Mouse (Mus musculus) heart, postnatal 36 days (tissue): Measurements from ENCODE around the gene Cep112. TPM values are rescaled to one million over a fixed set of nuclear protein-coding genes. Genes with fewer than 3 reads are reported as not detected.
A peak's percentile ranks its signal among the peaks of the same experiment; 100 is the strongest.
"Not testable (repeated sequence)": the region's sequence is repeated elsewhere in the genome, so short reads cannot be mapped to it uniquely, and the experiment has no call there.

Experiments used
- DNase-seq, 2 experiments: peaks; one replicate each; pipeline ENCODE4 v3.0.0; 2021 to 2022
- intact Hi-C: fragments of 180-260 bp; cut with DNase I; formaldehyde crosslinking; loops from one replicate; pipeline ENCODE4 v1.15.1; 2025
- total RNA-seq, 2 experiments: library from RNA; stranded (reverse); gene quantifications; 2 replicates each; pipeline ENCODE4 v1.2.3; 2021

Cep112 gene
- total RNA-seq, 2 experiments from 2014 or later = 10.4 to 14.3 TPM

DNA sequence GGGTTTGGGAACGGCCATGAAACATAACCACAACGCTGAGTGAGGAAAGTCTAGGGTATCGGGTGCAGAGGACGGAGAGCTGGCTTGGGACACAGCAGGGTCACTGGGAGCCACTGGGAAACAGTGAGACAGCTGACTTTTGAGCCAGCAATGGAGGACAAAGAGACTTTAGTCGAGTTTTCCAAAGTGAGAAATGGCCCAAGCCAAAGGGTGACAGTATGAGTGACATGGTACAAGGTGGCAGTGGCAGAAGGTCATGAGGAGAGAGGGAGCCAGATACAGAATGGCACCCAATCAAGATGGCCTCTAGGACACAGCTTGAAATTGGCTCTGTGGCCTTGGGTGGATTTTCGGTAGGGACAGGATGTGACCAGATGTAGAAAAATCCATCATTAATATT is 433.9 kb downstream of the Cep112 start:
- DNase-seq = no peak
- intact Hi-C loops = no loop called here

- intact Hi-C loops = no loop called here
Measured at GRCm38 (mm10) chr11:108862360-108862759, 437.4 kb downstream of the Cep112 start.

GRCm38 (mm10) chr11:108865746-108866145 is 440.8 kb downstream of the Cep112 start:
- no peak for DNase-seq
- intact Hi-C loops = no loop called here

More at GRCm38 (mm10) chr11:108862360-108862759, 437.4 kb downstream of the Cep112 start:
- DNase-seq = no peak

DNA sequence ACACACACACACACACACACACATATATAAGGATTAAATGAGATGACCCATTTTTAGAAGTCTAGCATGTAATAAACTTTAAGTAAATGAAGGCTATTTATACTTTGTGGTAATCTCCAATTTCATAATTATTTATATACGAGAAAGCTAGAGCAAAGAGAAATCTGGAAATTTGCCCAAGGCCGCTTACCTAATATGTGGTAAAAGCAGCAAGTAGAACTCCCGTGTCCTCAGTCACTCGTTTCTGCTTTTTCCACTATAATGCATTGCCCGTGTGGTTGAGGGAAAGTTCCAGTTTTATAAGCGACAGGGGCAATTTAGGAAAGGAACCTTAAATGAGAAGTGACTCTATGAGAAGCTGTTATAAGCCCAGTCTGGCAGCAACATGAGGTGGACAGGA is 442.5 kb downstream of the Cep112 start:
- DNase-seq = no peak
- intact Hi-C loops = no loop called here

- intact Hi-C loops, DNase-seq: not testable (repeated sequence)
Measured at GRCm38 (mm10) chr11:108871284-108871683, 446.3 kb downstream of the Cep112 start.

GRCm38 (mm10) chr11:108871748-108872147 is 446.8 kb downstream of the Cep112 start:
- no peak for DNase-seq
- intact Hi-C loops = no loop called here

GRCm38 (mm10) chr11:108876633-108877205 is 451.7 kb downstream of the Cep112 start:
- DNase-seq = no peak
- intact Hi-C loops = no loop called here

GRCm38 (mm10) chr11:108877520-108877919 is 452.5 kb downstream of the Cep112 start:
- DNase-seq = no peak
- intact Hi-C loops = no loop called here

DNA sequence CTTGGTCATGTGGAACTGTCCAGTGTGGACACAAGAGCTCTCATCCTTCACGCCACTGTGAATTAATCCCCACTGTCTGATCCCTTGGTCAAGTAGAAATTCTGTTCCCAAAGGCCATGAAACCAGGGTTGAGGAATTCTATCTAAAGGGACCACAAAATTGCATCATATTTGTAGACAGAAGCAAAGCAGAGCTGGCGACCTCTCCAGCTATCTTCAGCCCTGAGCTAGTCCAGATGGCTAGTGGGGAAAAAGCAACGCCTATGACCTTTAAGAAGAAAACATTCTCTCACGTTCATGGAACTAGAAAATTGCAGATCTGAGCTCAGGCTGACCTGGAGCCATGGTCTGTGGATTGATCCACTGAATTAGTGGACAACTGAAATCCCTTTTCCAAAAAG is 455.6 kb downstream of the Cep112 start:
- peak; percentile 22 to 25 for DNase-seq
- intact Hi-C loops = no loop called here

DNA sequence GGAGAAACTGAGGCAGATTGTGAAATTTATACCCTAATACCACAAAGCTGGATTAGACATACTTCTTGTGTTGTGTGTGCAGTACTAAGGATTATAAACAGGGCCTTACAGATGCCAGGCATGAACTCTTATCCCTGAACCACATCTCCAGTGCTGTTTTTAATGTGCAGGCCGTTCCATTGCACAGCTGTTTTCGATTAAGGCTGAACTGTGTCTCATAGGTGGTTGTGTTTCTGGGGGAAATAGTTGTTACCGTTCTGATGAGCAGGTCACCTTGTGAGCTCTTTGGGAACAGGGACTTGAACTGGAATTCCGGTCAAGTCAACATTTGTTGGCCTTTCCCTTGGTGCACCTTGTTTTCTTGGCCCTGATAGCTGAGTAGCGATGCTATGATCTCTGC is 456.7 kb downstream of the Cep112 start:
- intact Hi-C loops = no loop called here
- no peak for DNase-seq

GRCm38 (mm10) chr11:108885276-108885896 is 460.4 kb downstream of the Cep112 start:
- no peak for DNase-seq
- intact Hi-C loops = no loop called here

DNA sequence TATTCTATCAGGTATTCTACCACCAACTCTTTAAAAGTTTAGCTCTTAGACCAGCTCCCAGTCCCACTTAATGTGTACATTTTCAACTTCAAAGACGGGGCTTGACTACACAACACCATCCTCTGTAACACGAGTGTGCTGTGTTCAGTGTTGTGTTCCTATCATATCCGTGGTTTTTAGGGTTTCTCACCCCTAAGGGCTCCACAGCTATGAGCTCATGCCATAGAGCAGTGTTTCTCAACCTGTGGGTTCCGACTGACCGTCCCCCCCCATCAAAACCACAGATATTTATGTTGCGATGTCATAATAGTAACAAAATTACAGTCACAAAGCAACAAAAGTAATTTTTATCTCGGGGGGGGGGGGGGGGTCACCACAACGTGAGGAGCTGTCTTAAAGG is 461.1 kb downstream of the Cep112 start:
- DNase-seq = no peak
- intact Hi-C loops = no loop called here

- peak in 1 of 2 experiments; percentile 47 for DNase-seq
Measured at GRCm38 (mm10) chr11:108889121-108889520, 464.1 kb downstream of the Cep112 start.

DNA sequence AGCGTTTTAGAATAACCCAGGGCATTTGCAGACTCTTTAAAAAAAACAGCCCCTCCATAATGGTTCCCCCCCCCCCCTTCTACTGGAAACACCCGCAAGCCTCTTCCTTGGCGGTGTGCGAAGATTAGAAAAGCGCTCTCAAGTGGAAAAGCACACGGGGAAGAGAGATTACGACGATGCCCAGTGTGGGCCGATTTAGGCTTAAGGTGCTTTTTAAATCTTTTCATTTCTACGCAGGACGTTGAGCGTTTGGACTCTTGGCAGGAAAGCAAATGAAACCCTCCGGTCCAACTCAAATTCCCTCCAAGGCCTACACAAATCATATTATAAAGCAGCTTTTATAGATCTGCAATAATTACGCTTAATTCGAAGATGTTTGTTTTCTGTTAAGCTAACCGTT is 465.6 kb downstream of the Cep112 start:
- intact Hi-C loops = no loop called here
- DNase-seq = no peak

More at GRCm38 (mm10) chr11:108889121-108889520, 464.1 kb downstream of the Cep112 start:
- intact Hi-C loops = no loop called here

- intact Hi-C loops = no loop called here
- DNase-seq = peak; percentile 28 to 41
Measured at GRCm38 (mm10) chr11:108891111-108891870, 466.3 kb downstream of the Cep112 start.

- intact Hi-C loops = no loop called here
- no peak for DNase-seq
Measured at GRCm38 (mm10) chr11:108891871-108892380, 466.9 kb downstream of the Cep112 start.

- no peak for DNase-seq
- intact Hi-C loops = no loop called here
Measured at GRCm38 (mm10) chr11:108892406-108892805, 467.4 kb downstream of the Cep112 start.

GRCm38 (mm10) chr11:108893232-108893790 is 468.3 kb downstream of the Cep112 start:
- DNase-seq = no peak
- intact Hi-C loops = no loop called here

- intact Hi-C loops = no loop called here
- DNase-seq = no peak
Measured at GRCm38 (mm10) chr11:108893855-108894510, 469.0 kb downstream of the Cep112 start.

DNA sequence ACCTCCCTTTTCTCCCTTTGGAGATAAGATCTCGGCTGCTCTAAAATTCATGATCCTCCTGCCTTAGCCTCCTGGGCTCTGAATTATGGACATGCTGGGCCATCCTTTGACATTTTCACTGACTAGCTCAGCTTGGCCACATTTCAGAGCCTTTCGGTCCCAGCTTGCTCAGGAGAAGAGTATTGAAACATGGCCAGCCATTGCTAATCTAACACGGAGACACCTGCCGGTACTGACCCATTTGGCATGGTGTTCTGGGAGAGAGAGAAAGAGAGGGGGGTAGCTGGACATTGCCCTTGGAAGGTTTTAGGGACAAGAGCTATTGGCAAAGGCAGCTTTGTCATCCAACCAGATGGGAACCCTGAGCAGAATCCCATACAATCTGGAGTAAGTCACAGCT is 472.0 kb downstream of the Cep112 start:
- intact Hi-C loops = no loop called here
- no peak for DNase-seq

GRCm38 (mm10) chr11:108898063-108898462 is 473.1 kb downstream of the Cep112 start:
- no peak for DNase-seq

More at GRCm38 (mm10) chr11:108898063-108898462, 473.1 kb downstream of the Cep112 start:
- intact Hi-C loops = no loop called here
